Mouse (Mus musculus) erythroblast, embryonic 14.5 days (primary cell): Measurements from ENCODE around the gene Rad51.

Experiments used
- GATA1 ChIP-seq: IDR thresholded peaks from 2 replicates; pipeline ENCODE4 v1.6.1; 2012; ENCODE audit warnings: low read length, inconsistent platforms, mixed read lengths
- TAL1 ChIP-seq: IDR thresholded peaks from 3 replicates; pipeline ENCODE4 v1.6.1; 2012; ENCODE audit warnings: low read length, inconsistent platforms, mixed read lengths

GRCm38 (mm10) chr2:119167866-119168256, 55.3 kb downstream of the Rad51 start:
- TF ChIP-seq TAL1 (no peak), GATA1 (no peak)
